Mouse (Mus musculus) left cerebral cortex, adult 11 months (tissue): Measurements from ENCODE around the gene Mtrr.
"Not testable (repeated sequence)": the region's sequence is repeated elsewhere in the genome, so short reads cannot be mapped to it uniquely, and the experiment has no call there.

Experiments
- DNase-seq: peaks from one replicate; pipeline ENCODE4 v3.0.0; 2022; ENCODE audit warnings: low spot score

The Mtrr gene

DNA sequence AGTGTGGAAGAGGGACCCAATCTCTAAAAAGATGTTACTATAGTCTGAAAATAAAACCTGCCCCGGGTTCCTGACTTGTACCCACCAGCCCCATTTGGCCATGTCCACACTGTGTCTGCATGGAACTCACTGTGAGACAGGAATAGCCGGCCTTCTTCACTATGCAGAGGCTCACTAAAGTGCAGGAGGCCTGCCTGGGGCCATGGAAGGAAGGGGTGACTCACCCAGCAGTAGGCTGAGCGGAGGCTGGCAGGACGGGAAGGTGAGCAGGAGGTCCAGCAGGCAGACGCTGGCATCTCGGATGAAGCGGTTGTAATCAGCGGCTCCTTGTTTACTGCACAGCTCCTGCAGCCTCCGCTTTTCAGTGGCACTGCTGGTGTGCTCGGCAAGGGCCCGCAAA is 13.4 kb downstream of the Mtrr start:
- DNase-seq = no peak

DNA sequence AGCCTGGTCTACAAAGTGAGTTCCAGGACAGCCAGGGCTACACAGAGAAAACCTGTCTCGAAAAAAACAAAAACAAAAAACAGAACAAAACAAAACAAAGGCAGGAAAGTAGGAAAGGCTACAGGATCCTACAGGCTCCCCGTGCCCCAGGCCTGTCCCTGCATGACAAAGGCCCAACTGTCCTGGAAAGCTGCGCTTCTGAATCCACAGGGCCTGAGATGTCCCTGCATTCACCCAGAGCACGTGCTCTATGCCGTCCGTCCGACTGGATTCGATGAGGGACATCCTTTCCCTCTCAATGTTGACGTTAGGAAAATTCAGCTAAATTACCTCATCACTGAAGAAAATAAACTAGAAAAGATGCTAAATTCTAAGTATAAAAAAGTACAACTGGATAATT is 13.8 kb downstream of the Mtrr start:
- no peak for DNase-seq

DNA sequence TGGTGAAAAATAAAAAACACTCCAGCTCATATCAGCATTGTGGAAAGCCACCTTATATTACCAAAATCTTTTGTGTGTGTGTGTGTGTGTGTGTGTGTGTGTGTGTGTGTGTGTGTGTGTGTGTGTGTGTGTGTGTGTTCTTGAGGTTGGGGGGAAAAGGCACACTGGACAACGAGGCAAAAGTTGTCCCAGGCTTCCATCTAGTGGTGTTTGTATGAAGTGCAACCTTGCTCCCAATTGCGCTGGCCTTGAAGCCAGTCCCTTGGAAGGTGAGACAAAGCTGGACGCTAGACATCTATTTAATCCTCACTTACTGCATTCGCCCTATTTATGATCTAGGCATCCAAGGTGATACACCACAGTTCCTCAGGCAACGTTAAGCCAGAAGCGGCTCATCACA is 28.6 kb downstream of the Mtrr start:
- DNase-seq = not testable (repeated sequence)
